Mouse (Mus musculus): Measurements from ENCODE around the gene Rmi2.
"Not testable (repeated sequence)": the region's sequence is repeated elsewhere in the genome, so short reads cannot be mapped to it uniquely, and the experiment has no call there.

Gene Rmi2

DNA sequence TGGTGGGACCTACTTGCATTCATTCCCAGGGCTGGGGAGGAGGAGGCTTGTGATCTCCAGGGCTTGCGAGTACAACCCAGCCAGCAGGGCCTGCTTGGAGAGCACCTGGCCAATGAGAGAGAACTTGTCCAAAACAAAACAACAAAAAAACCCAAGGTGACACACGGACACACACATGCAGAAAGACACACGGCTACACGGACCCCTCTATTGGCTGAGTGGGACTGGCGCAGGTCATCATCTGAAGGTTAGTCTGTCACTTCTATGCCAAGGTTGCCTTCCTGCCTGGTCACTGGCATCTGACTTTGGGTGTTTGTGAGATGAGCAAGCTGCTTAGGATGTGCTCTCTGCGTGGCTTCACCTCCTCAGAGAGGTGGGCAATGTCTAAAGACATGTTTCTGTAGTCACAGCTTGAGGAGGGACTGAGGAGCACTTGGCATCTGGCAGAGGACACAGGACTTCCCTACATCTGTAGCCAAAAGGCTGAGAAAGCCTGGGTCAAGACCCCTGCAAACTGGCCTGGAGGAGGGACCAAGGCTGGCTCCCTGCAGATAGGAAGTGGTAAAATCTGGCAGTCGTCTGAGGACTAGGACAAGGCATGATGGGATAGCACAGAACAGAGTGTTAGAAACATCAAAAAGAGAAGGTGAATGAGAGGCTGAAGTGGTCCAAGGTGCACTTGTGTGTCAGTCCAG is 6.9 kb upstream of the Rmi2 start:
- DNase-seq, result peak; percentile 62

GRCm38 (mm10) chr16:10828461-10828805 is 6.4 kb upstream of the Rmi2 start:
- DNase-seq, result peak; percentile 54

- no peak for DNase-seq
These were observed 333 bp upstream of the Rmi2 start for GRCm38 (mm10) chr16:10834542-10834910.

DNA sequence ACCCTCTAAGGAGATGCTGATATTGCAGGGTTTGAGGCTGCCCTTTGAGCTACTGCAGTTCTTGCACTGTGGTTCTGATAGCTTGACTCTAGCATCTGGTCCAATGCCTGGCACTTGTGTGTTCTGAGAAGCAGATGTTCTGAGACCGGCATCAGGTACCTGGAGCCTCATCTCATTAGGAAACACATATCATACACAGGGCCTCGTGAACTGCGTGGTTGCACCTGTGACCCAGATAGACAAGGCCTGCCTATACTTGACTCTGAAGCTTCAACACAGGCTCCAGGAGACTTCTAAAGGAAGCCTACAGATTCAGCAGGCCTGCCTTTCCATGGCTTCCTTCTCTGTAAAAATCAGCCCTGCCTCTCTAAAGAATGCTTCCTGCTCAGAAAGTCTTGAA is 1.5 kb downstream of the Rmi2 start:
- peak; percentile 76 for DNase-seq

DNA sequence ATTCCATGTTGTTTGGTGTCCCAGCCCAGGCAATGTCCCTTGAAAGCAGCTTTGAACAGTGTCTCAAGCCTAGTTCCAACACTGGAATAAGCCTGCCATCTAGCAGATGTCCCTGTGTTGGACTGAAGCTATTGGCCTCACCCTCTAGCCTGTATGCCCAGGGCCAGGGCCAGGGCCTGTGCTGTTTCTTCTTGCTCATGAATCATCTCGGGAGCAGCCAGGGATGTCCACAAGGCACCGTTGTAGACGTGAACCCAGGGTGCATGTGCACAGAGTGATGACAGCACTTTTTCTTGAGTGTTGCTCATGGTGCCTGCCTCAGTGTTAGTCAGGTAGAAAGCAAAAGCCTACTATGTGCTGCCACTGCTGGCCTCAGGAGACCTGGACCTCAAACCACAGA is 2.4 kb downstream of the Rmi2 start:
- no peak for DNase-seq

GRCm38 (mm10) chr16:10837903-10838302 is 3.0 kb downstream of the Rmi2 start:
- peak; percentile 74 for DNase-seq

GRCm38 (mm10) chr16:10838487-10839245 is 3.8 kb downstream of the Rmi2 start:
- no peak for DNase-seq

DNA sequence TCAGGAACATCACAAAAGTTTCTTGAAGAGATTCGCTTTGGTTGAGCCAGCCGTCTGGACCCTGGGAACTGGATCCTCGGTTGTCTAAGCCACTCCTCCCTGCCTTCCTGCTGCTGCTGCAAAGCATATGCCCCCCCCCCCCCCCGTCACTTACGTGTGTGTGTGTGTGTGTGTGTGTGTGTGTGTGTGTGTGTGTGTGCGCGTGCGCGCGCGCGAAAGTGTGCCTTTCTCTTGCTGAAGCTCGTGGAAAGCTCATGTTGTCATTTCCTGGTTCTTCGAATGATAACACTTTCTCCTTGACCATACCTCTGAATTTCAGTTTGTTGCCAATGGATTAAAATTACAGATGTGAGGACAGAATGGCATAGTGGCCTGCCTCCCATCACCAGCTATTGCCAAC is 5.2 kb downstream of the Rmi2 start:
- no peak for DNase-seq

DNA sequence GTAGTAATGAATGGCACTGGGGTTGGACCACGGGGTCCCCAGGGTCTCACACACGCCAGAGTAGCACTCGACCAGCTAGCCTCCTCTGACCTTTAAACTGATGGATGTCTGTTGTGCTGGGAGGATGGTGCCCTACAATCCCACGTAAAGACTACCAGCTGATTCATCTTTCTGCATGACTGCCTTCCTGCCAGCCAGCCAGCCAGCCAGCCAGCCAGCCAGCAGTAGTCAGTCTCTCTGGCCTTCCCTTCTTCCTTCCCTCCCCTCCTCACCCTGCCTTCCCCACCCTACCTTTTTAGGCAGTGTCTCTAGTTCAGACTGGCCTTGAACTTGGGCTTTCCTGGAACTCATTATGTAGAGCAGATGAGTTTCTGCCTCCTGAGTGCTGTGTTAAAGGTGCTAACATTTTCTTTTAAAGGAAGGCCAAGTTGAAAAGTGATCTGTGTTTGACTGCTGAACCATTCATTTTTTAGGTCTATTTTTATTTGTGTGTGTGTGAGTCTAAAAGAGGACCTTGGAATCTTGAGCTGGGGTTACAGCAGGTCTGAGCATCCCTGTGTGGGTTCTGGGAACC is 7.5 kb downstream of the Rmi2 start:
- no peak for DNase-seq

- DNase-seq, result peak; percentile 83
These were observed 8.8 kb downstream of the Rmi2 start for GRCm38 (mm10) chr16:10843486-10844318.

- DNase-seq, result peak; percentile 32
These were observed 9.4 kb downstream of the Rmi2 start for GRCm38 (mm10) chr16:10844319-10844670.

GRCm38 (mm10) chr16:10845952-10846351 is 11.1 kb downstream of the Rmi2 start:
- no peak for DNase-seq

GRCm38 (mm10) chr16:10846503-10846902 is 11.6 kb downstream of the Rmi2 start:
- peak; percentile 82 for DNase-seq

DNA sequence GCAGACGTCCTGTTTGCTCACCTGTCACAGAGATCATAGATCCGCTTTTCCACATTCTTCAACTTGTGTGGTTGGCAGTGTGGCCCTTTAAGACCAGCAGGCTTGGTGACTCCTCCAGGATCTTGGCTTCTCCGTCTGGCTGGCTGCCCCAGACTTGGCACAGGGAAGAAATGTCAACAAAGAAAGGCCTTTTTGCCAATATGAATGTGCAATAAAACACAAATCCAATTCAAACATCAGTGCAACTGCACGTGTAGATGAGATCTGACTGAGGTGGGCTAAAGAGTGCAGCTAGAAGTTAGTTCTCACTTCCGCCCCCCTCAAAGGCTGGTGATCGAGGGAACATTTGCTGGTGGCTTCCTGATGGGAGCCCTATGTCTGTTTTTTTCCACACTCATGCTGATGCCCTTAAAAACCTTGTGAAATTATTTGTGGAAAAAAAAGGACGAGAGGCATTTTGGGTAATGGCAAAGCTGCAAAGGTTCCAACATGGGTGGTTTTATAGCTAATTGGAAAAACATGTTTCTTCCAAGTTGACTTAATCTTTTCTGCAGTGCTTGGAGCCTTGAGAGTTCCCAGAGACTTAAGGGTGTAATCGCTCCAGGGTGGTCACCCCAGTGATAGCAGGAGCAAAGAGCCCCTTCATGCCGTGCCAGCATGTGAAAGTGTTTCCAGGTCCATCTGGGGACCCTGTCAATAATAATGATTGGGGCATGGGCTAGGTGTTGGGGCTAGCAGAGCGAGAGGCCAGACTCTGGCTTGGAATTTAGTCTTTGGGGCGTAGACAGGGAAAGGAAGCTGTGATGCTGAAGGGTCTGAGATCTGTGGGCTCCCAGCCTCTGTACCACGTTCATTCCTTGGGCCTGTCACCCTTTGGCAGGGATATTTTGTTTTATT is 15.4 kb downstream of the Rmi2 start:
- DNase-seq, result no peak

DNA sequence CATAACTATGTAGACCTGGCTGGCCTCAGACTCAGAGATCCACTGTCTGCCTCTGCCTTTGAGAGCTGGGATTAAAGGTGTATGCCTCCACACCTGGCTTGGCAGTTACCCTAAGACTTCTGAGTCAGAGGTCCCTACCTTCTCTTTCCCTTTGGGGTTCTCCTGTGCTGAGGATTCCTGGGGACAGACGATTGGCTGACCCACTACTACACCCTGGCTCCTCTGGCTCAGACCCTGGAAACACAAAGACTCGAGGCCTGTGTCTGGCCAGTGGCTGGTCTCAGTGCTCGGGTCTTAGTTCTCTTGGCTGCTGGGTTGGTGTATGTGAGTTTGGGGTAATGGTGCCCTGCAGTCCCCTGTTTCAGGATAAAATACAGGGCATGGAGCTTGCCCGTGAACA is 16.0 kb downstream of the Rmi2 start:
- DNase-seq, result no peak

GRCm38 (mm10) chr16:10852216-10852615 is 17.4 kb downstream of the Rmi2 start:
- not testable (repeated sequence) for DNase-seq

- no peak for DNase-seq
These were observed 24.9 kb downstream of the Rmi2 start for GRCm38 (mm10) chr16:10859726-10860245.

- DNase-seq, result no peak
These were observed 26.5 kb downstream of the Rmi2 start for GRCm38 (mm10) chr16:10861408-10861807.

GRCm38 (mm10) chr16:10864833-10865591 is 30.2 kb downstream of the Rmi2 start:
- DNase-seq, result no peak

- DNase-seq, result no peak
These were observed 30.7 kb downstream of the Rmi2 start for GRCm38 (mm10) chr16:10865592-10865987.

DNA sequence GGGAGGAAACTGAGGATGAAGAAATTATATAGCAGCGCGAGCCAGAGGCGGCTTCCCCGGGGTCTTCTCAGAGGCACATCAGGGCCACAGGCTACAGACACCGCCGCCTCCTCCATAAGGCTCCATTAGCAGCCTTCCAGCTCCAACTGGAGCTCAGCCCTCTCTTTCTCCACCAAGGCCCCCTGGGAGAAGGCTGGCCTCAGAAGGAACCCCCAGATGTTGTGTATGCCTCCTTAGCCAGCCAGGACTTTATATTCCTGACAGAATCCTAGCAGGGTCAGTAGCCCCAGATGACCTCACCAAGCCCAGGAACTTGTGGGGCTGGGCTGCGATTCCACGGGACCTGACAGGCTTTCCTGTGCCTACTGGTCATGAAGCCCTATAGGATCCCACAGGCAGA is 32.0 kb downstream of the Rmi2 start:
- no peak for DNase-seq
